Mouse (Mus musculus) embryo, embryonic 9.5 days (tissue): ENCODE results near the gene Mpzl2.

Experiments used
- DNase-seq: peaks from one replicate; pipeline ENCODE4 v3.0.0-alpha.2; 2017; ENCODE audit errors: extremely low spot score

Gene Mpzl2

DNA sequence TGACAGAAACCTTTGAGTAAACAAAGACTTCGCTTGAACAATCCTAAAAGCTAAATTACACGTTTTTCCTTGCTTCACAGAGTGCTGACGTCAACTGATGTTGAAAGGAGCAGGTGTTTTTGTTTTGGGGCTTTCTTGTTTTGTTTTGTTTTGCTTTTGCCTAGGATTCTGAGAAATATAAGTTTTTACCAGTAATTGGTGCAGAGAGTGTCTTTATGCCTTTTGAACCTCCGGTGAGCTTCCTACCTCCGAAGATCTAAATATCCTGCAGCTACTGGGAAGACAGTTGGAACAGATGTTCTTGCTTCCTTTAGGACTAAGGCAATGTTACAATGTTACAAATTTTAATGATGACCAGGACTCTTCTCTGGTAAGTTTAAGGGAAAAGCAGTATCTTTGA, at the start of gene Mpzl2:
TSS of gene Mpzl2 (plus strand) at position 301 of the 400 bp plus-strand sequence.
- DNase-seq = no peak

DNA sequence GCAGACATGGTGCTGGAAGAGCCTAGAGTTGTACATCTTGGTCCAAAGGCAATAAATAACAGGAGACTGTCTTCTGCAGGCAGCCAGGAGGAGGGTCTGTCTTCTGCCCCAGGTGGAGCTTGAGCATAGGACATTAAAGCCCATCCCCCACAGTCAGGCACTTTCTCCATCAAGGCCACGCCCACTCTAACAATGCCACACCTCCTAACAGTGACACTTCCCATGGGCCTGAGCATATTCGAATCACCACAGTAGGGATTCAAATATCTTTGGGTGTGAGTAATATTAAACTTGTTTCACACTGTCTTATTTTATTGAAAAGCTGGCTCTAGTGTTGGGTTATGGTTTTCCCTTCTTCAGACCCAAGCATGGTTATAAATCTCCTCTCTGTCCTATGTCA, 47.8 kb upstream of the Mpzl2 start:
- DNase-seq = no peak

DNA sequence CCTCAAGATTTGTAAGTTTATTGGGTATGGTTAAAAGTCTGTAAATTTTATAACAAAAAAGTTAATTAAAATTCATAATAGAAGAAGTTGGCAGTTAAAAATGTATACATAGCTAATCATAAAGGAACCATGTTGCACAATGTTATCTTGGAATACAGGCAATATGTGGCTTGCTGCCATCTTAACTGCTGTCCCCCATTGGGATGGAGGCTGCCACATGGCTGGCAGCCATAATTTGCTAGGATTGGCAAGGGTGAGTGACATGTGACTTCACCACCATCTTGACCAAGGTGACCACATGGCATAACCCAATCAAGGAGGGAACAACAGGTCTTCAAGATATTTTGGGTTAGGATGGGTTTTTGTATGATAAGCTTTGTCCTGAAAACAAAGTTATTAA, 47.3 kb upstream of the Mpzl2 start:
- DNase-seq = no peak

DNA sequence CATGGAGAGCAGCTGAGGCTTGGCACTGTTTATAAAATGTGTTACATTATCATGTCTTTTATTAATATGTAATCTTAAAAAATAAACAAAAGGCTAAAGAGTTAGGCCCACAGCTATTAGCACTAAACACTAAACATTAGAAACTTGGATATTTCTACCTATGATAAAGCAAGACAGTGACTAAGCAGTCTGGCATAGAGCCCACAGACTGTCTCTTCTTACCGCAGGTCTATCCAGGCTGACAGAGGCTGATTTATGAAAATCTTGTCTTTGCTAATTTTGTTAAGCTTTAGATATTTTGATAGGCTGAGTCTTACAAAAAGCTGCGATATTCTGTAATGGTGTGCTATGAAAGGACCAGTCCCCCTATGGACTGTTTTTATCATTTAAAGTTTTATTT, 46.3 kb upstream of the Mpzl2 start:
- no peak for DNase-seq

DNA sequence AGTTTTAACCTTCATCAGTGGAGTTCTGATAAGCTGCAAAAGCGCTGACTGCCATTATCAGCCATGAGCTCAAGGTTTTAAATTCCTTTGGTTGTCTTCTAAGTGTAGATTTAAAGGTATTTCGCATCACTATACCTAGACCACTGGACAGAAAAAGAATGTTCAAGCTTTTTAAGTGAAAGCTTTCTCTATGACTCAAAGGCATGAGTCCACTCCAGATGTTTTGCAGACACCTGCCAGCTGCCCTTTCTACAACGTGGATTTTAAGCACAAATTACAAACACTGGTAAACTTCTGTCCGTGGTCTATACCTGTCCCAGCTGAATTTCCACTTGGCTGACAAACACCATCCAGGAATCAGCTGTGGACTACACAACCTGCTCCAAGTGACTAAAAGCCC, 44.6 kb upstream of the Mpzl2 start:
- DNase-seq = no peak

DNA sequence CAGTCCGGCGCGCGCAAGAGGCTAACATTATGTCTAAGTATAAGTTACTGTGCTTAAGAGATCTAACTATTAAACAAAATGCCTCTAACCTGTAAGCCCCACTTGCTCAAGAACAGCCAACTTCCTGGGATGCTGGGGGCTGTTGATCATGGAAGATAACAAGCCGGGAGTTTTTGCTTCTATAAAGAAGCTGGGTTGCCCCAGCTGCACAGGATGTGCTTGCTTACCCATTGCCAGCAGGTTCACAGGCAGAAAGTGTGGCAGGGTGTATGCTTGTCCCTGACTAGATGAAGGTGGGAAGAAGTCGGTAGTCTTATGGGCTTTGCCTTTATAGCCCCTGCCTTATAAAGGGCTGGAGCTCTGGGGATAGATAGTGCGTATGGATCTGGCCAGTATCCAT, 43.0 kb upstream of the Mpzl2 start:
- no peak for DNase-seq

DNA sequence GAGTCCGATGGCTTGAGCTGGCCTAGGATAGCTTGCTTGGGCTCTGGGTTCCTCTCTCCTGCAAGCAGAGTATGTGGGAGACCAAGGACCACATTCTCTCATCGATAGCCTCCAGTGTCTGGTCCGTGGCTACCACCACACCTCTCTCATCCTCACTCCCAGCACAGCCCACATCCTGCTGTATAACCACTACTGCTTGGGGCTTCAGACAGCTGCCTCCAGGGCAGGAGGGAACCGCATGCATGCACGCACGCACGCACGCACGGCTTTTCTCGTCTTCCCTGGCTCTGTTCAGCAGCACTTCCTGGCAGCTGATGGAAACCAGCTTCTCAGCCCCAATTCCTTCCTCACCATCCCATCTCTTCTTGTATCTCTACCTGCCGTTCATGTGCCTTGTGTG, 41.5 kb upstream of the Mpzl2 start:
- DNase-seq = no peak

DNA sequence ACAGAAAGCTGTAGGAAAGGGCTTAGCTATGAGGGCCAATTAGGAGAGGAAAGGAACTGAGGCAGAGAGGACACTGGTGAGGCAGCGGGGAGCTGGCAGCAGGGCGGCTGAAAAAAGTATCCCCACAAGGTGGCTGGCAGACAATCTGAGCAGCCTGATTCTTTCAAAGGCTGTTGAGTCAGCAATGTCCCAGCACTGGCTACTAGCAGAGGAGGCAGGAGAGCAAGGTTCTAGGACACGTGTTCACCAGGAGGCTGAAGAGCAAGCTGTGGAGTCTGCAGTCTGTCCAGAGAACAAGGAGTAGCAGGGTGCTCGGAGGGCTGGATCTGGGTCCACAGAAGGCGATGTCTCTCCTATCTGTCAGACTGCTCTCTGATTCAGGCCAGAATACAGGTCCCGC, 40.4 kb upstream of the Mpzl2 start:
- no peak for DNase-seq

DNA sequence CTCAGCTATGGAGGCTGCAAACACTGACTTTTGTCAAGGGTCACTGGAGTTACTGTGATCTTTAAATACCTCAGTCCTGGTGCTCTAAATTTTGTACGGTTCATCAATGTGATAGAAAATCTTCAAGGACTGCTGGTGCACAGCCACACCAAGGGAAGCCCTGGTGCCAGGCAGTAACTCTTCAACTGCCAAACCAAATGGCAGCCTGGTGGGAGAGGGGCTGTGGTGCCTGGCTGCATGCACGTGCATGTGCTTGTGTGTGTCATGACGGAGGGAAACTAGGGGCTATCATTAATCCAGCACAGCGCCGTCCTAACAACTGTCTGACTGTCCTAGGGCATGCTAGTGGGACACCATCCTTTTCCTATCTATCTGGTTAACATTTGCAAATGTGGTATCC, 39.8 kb upstream of the Mpzl2 start:
- DNase-seq = no peak

DNA sequence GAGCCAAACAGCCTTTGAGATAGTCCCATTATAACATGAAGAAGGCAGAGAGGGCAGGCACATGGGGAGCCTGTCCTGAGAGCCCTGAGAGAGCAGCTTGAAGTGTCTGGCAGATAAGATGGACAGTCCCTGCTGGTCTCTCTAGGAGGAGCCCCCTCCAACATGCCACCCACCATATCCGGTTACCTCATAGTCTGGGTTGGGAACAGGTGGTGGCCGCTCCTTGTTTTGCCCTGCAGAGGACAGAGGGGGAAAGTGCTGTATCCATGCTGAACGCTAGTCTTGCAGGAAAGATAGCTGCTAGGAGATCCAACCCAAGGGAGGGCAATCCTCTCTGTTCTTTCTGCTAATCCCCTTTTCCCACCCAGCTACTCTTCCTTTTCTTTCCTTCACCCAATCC, 39.4 kb upstream of the Mpzl2 start:
- DNase-seq = no peak

DNA sequence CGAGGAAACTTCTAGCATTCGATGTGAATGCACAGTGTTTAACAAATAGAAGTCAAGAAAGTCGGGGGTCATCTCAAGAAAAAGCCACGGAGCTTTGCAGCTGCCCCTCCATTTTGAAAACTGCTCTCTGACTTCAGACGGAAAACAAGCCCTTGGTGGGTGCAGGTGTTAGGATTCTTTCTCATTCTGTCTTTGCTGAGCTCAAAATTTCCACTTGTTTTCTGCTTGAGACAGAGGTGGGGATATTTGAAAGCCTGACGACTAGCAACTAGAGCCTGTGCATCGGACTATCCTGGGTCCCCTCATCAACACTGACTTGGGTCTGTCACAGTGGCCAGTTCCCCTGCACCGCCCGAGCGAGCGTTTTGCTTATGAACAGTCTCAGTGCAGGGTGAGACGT, 32.2 kb upstream of the Mpzl2 start:
- DNase-seq = no peak

DNA sequence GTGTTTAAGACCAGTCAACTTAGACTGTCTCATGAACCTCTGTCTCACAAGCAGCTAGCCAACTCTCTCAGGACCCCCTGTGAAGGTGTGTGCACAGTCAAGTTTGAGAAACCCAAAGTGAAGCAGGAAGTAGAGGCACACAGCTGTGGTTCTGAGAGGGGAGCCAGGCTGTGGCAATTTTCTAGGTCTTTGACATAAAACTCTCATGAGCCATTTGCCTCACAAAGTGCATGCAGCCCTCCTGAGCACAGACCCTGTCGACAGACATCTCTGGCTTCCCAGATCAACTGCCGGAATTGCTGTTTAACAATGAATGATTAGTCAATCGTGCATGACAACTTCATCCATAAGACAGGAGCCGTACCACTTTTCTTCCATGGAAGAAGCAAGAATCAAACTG, 31.3 kb upstream of the Mpzl2 start:
- no peak for DNase-seq

DNA sequence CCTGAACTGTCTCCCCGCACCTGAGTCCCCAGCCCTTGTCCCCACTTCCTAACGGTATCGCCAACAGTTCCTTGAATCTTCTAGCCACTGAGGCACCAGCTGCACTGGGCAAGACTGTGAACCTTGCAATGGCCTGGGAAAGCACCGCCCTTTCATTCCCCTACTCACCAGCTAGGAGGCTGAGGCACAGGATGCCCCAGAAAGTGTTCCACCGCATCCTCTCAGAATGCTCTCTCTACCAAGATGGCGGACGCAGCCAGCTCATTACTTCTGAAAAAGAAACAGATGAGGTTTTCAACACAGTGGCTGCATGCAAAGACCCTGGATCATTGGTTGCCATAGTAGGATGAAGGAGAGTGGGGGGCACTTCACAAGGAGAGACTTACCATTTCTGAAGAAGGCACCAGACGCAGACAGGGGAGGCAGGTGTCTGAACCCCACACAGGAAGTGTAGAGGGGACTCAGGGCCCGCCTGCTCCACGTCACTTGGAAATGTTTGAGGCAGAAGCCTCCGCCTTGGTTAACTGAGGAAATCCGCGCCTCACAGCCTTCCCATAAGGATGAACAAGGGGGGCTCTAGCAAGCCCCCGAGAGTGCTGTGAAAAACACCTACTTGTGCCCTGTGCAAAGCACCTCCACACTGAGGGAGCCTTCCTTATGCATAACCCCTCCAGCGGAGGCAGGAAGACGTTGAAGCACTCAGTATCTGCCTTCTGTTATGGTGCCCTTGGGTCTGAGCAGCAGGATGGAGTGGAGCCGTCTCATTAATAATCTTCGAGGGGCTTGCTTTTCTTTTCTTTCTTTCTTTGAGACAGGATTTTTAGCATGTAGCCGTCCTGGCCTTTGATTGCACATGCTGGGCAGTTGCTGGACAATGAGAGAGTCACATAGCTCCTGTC, 30.2 kb upstream of the Mpzl2 start, which contains the start of gene Cd3e:
TSS of gene Cd3e (minus strand) at position 448 of the 899 bp plus-strand sequence.
- no peak for DNase-seq

DNA sequence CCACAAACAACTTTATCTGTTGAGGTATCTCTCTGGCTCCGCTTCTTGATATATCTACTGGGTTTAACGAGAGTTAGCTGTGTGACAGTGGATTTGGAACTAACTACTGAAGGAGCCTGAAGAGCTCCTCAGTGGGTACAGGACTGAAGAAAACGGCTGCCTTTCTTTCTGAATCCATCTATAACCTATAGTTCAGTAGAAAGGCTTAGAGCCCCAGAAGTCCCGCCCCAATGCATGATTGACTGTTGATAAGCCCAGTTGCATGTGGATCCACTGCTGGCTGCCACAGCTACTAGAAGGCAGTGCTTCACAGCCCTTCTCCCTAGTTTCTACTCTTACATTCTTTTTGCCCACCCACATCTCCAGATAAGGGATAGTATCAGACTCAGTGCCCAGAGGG, 29.1 kb upstream of the Mpzl2 start:
- DNase-seq = no peak

DNA sequence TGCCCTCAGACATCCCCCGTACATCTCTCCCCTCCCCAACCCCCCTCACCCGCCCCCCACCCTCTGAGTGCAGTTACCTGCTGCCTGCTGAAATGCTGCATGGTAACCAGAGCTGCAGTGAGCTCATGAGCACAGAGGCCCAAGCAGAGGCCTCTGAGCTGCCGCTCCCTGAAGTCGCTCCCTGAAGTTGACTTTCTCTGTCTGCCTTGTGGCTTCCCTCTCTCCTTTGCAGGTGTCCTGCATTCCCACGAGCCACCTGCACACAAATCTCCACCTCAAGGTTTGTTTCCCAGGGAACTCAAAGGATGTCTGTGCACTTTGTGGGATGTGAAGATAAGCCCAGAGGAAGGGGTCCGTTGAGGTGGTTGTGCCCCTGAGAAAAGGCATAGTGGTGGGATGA, 28.3 kb upstream of the Mpzl2 start:
- DNase-seq = no peak

DNA sequence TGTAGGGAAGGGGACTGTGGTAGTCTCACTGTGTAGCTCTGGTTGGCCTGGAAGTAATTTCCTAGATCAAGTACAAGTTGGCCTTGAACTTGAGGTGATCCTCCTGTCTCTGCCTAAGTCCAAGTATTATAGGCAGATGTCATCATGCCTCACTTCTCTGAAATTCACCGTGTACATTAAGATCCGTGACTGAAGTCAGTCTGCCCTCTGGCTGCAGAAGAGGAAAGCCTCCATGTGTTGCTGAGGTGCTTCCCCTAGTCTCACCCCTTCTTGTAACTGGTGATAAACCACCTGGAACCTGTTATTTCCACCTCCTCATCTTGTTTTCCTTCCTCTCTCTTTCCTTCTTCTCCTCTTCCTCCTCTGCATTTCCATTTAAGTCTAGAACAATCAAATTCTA, 24.7 kb upstream of the Mpzl2 start:
- no peak for DNase-seq

DNA sequence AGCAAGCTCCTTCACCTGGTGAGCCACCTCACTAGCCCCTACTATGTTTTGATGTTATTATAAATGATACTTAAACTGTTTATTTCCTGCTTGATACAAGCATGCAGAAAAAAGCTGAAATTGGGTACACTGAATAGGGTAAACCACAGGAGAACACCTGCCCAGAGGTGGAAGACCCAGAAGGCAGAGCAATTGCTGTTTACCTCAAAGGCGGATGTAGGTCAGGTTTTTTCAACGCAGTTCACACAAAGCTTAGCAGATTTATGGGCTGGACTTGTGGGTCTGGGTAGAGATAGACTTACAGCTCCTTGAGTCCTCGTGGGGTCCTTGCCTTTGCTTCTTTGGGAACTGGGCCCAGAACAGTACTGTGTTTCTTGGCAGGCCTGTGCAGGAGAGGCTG, 23.8 kb upstream of the Mpzl2 start:
- DNase-seq = no peak

DNA sequence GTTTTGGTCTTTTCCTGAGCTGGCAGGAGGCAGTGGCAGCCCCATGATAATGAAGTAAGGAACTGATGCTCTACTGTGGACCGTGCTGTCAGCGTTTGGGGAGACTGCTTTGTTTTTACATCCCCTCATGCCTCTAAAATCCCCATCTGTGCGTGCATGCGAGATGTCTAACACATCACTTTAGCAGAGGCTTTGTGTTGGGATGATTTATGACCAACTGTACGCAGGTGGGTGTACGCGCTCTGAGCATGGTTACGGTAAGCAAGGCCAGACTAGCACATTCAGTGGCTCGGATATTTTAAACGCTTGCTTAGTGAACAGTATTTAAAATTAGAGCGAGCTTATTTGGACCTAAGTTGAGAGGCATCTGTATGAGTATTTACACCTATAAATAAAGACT, 21.6 kb upstream of the Mpzl2 start:
- DNase-seq = no peak

DNA sequence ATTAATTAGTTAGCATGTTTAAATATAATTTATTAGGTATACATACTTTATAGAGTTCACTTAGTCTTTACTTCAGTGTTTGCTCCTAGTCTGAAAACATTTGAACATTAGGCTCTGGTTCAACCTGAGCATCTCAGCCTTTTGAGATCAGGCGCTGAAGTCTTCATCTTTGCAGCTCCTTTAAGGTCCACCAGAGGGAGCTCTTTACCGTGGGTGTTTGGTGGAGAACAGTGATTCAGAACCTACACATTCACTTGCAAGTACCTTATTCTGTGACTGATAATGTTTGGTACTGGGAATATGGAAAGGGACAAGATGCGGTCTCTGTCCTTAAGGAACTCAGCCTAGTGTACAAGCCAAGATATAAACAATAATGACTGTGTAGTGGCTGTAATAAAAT, 16.8 kb upstream of the Mpzl2 start:
- peak; percentile 58 for DNase-seq

DNA sequence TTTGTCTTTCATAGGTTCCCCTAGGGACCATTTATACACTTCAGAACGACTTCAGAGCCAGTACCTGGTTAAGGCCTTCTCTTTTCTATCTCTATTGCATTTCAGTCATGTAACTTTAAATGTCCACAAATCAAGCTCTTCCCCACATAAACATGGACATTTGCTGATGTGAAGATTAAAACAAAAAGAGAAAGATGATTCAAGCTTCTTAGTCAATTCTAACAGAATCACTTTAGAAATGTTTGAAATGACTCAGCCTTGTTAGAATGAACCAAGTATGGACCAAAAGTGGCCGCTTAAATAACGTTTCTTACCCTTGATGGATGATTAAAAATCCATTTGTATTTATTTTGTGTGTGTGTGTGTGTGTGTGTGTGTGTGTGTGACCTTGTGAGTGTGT, 16.0 kb upstream of the Mpzl2 start:
- DNase-seq = no peak

DNA sequence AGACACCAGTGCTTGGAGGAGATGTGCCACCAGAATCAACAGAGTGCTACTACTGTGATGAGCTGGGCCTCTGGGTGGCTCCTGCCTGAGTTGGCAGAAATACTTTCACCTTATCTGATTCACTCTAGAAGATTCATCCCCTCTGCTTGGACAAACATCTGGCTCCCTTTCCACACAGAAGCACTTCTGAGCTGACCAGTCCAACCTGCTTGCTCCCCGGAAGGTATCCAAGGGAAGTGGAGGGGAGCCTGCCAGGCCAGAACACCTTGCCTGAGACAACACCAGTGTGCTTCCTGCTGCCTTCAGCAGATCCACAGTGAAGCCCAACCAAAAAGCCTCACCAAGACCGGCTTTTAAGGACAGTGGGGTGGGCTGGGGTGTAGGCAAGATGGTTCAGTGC, 15.4 kb upstream of the Mpzl2 start:
- DNase-seq = no peak

DNA sequence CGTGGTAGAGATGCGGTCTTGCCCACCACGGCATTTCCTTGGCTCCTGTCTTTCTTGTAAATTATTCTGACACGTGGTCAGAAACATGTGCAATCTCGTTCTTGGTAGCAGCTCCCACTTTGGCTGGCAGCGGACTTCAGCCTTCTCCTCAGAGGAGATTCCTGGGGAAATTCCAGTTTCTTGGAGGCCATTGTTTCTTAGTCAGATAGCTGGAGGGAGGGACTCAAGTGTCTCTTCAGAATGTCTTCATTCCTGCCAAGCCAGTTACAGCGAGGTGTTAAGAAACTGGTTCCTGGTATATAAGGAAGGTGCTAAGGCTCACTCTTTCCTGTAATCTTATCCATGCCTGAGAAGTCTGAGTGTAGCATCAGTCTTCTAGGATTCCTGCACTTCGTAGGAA, 12.2 kb upstream of the Mpzl2 start:
- no peak for DNase-seq

DNA sequence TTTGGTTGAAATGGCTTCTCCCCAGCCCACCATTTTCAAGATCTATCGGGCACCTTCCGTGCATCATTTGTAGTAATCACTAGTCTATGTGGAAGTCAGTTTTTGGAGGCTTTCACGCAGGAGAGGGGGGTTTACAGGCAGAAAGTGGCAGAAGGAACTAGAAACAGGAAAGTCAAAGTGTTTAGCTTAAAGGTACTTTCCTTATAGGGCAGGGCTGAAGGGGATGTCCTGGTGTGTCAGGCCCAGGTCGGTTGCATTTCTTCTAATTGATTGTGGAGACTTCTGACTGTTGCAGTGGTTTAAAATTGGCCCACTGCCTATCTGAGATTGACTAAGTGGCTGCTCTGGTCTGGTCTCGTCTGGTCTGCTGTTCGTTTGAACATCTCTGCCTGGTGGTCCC, 9.3 kb upstream of the Mpzl2 start:
- DNase-seq = no peak

DNA sequence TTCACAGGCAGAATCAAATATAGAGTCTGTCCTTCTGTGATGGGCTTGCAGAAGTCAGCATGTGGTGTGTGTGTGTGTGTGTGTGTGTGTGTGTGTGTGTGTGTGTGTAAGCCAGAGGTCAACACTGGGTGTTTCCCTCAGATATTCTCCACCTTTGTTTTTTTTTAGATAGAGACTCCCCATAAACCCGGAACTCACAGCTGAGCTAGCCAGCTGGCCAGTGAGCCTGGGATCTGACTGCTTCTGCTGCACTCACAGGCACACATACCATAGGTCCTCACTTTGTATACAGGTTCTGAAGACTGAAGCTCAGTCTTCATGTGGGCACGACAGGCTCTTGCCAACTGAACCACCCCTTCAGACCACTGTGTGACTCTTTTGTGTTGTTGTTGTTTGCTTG, 7.3 kb upstream of the Mpzl2 start:
- no peak for DNase-seq
